Mouse (Mus musculus) hindbrain, embryonic 14.5 days (tissue): ENCODE measurements at regions not wholly inside any gene's neighbourhood (a gene's known extent, or its start where the extent isn't known, plus 50 kb on each side); places are given as distances from the start of the nearest gene placed in this dataset.

Source experiments
- ATAC-seq: fragments of 200-750 bp; cut with Nextera tagmentation; 2 replicates; pipeline ENCODE4 v1.8.0; 2017; ENCODE audit warnings: moderate number of reproducible peaks, mild to moderate bottlenecking, moderate TSS enrichment, moderate library complexity; ENCODE audit not compliant: low FRiP score
- DNase-seq: peaks from one replicate; pipeline ENCODE4 v3.0.0-alpha.2; 2015; ENCODE audit warnings: low spot score
- H3K27ac ChIP-seq: fragments of 300-500 bp; sonication (generic); 2 replicates; pipeline ENCODE4 v1.5.1; 2014; ENCODE audit warnings: mild to moderate bottlenecking, moderate library complexity
- H3K27me3 ChIP-seq: fragments of 300-500 bp; sonication (generic); 2 replicates; pipeline ENCODE4 v1.6.1; 2014; ENCODE audit warnings: mild to moderate bottlenecking, low read length, mixed read lengths; ENCODE audit not compliant: control insufficient read depth, insufficient read depth
- H3K36me3 ChIP-seq: fragments of 300-500 bp; sonication (generic); replicated peaks from 2 replicates; pipeline ENCODE4 v1.6.1; 2014; ENCODE audit not compliant: control insufficient read depth, insufficient read depth
- H3K4me1 ChIP-seq: fragments of 300-500 bp; sonication (generic); replicated peaks from 2 replicates; pipeline ENCODE4 v1.6.1; 2014; ENCODE audit warnings: antibody characterized with exemption, low read length, mixed read lengths; ENCODE audit not compliant: control insufficient read depth, insufficient read depth
- H3K4me2 ChIP-seq: fragments of 300-500 bp; sonication (generic); replicated peaks from 2 replicates; pipeline ENCODE4 v1.6.1; 2014; ENCODE audit warnings: mild to moderate bottlenecking, moderate library complexity
- H3K4me3 ChIP-seq: fragments of 300-500 bp; sonication (generic); replicated peaks from 2 replicates; pipeline ENCODE4 v1.5.1; 2014; ENCODE audit warnings: mild to moderate bottlenecking, low read length
- H3K9ac ChIP-seq: fragments of 300-500 bp; sonication (generic); 2 replicates; pipeline ENCODE4 v1.6.1; 2014
- H3K9me3 ChIP-seq: fragments of 300-500 bp; sonication (generic); 2 replicates; pipeline ENCODE4 v1.6.1; 2016; ENCODE audit warnings: low read length; ENCODE audit not compliant: control insufficient read depth
- WGBS: fragments of 180-500 bp; shearing (Covaris S2); extraction: QIAGEN DNeasy Blood & Tissue Kit; methylation state at CpG from one replicate; pipeline ENCODE4 v1.1.7; 2014; 5-methylcytosine and 5-hydroxymethylcytosine counted together

GRCm38 (mm10) chr7:70712141-70712540, 345.6 kb upstream of the Nr2f2 start:
- DNase-seq (no peak), ATAC-seq (no peak)
- H3K4me1 ChIP-seq = no peaks in the 10 kb centered on the region
- no peak overlapping the region for H3K9ac ChIP-seq
- no peak overlapping the region for H3K4me3 ChIP-seq
- H3K36me3 ChIP-seq = no peaks in the 10 kb centered on the region
- no peak overlapping the region for H3K4me2 ChIP-seq
- WGBS = 78% methylated on average over 6 of the region's 6 CpGs
- H3K27ac ChIP-seq = no peak overlapping the region
- no peaks in the 10 kb centered on the region for H3K27me3 ChIP-seq
- no peaks in the 10 kb centered on the region for H3K9me3 ChIP-seq

- H3K27me3 ChIP-seq = no peaks in the 10 kb centered on the region
- no peak overlapping the region for H3K4me2 ChIP-seq
- no peak overlapping the region for H3K4me3 ChIP-seq
- H3K9ac ChIP-seq = no peak overlapping the region
- no peaks in the 10 kb centered on the region for H3K9me3 ChIP-seq
- no peaks in the 10 kb centered on the region for H3K36me3 ChIP-seq
- 86% methylated on average over 9 of the region's 9 CpGs for WGBS
- DNase-seq (no peak), ATAC-seq (no peak)
- no peak overlapping the region for H3K27ac ChIP-seq
- no peaks in the 10 kb centered on the region for H3K4me1 ChIP-seq
These were observed 339.7 kb upstream of the Nr2f2 start for GRCm38 (mm10) chr7:70706281-70706680.

DNA sequence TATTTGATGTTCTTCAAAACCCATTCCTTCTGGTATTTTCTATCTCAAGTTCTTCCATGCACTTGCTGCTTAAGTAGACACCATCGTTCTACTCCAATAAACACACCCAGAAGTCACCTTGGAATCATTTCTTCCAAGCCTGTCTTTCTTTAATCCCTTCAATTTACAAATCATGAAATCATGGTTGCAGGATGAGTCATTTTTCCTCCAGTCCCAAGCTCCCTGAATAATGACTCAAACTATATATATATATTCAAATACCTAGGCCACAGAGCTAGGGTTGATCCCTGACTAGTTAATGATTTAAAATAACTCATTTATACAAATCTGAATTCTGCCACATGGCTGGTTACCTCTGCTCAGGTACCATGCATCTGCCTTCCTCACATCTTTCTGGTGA, 337.2 kb upstream of the Nr2f2 start:
- Histone ChIP-seq H3K4me3 (no peak overlapping the region), H3K4me1 (no peaks in the 10 kb centered on the region), H3K36me3 (no peaks in the 10 kb centered on the region), H3K9me3 (no peaks in the 10 kb centered on the region), H3K27ac (no peak overlapping the region), H3K9ac (no peak overlapping the region), H3K4me2 (no peak overlapping the region), H3K27me3 (no peaks in the 10 kb centered on the region)
- WGBS = 91% methylated on average over 1 of the region's 1 CpGs
- DNase-seq (no peak), ATAC-seq (no peak)

DNA sequence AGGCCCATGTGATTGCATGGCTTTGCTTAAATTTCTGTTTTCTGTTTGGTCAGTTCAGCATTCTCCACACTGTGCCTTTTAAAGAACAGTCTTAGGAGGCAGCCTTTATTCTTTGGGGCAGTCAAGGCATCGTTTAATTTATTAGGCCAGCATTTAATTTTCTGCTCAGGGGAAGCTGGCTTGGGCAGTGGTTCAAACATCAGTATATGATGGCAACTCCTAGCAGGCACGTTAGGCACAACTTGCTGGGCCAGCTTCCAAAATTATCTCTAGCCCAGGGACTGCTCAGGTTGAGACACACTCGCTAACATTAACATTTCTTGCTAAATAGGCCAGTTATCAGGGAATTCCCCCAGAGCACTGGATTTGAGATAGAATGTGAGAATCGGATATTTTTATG, 333.9 kb upstream of the Nr2f2 start:
- Histone ChIP-seq H3K9me3 (no peaks in the 10 kb centered on the region), H3K27ac (no peak overlapping the region), H3K4me3 (no peak overlapping the region), H3K4me2 (no peak overlapping the region), H3K4me1 (no peaks in the 10 kb centered on the region), H3K9ac (no peak overlapping the region), H3K27me3 (no peaks in the 10 kb centered on the region), H3K36me3 (no peaks in the 10 kb centered on the region)
- ATAC-seq (no peak), DNase-seq (no peak)
- WGBS = 70% methylated on average over 4 of the region's 4 CpGs

DNA sequence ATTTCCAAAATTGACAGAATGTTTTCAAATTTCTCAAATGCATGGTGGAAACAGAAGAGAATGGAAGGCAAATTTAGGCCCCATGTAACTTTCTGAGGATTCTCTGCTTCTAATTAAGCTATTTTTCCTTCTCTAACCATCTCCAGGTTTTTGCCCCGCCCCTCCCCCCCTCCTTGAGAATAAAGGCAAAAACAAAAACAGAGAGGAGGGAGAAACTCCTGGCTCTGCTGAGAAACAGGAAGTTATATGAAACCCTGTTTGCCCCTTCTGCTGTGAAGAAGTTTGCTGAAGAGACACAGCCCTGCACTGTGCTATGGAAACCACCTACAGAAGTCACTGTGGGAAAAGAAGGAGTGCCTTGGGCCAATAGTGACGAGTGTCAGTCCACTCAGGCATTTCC, 332.9 kb upstream of the Nr2f2 start:
- whole genome bisulfite sequencing = 68% methylated on average over 2 of the region's 2 CpGs
- no peak overlapping the region for H3K4me2 ChIP-seq
- H3K9ac ChIP-seq = no peak overlapping the region
- no peaks in the 10 kb centered on the region for H3K27me3 ChIP-seq
- H3K4me1 ChIP-seq = no peaks in the 10 kb centered on the region
- H3K27ac ChIP-seq = no peak overlapping the region
- ATAC-seq = no peak
- no peak overlapping the region for H3K4me3 ChIP-seq
- H3K36me3 ChIP-seq = no peaks in the 10 kb centered on the region
- no peak for DNase-seq
- no peaks in the 10 kb centered on the region for H3K9me3 ChIP-seq

DNA sequence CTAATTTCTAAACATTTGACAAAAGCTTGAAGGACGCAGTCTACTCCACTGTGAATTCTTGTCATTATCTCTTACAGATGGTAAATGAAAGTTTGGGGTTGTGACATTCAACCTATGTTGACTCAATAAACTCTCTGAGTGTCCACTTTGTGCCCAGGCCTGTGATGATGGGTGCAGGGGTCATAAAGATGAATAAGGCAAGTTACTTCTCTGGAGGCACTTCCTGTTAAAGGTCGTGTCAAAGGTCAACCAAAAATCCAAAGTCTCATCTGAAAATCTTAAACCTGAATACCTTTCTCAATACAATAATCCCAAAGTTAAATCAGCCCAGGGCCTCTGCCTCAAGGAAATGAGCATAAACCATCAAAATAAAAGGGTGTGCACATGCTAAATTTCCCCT, 332.5 kb upstream of the Nr2f2 start:
- H3K4me3 ChIP-seq = no peak overlapping the region
- no peak overlapping the region for H3K4me2 ChIP-seq
- H3K9me3 ChIP-seq = no peaks in the 10 kb centered on the region
- no peak overlapping the region for H3K27ac ChIP-seq
- 67% methylated on average over 2 of the region's 2 CpGs for WGBS
- no peaks in the 10 kb centered on the region for H3K4me1 ChIP-seq
- no peaks in the 10 kb centered on the region for H3K27me3 ChIP-seq
- no peaks in the 10 kb centered on the region for H3K36me3 ChIP-seq
- no peak overlapping the region for H3K9ac ChIP-seq
- DNase-seq (no peak), ATAC-seq (no peak)

GRCm38 (mm10) chr7:70692160-70692559, 325.6 kb upstream of the Nr2f2 start:
- WGBS = 84% methylated on average over 4 of the region's 4 CpGs
- Histone ChIP-seq H3K27me3 (no peaks in the 10 kb centered on the region), H3K4me2 (no peak overlapping the region), H3K9ac (no peak overlapping the region), H3K36me3 (no peaks in the 10 kb centered on the region), H3K9me3 (no peaks in the 10 kb centered on the region), H3K27ac (no peak overlapping the region), H3K4me1 (no peaks in the 10 kb centered on the region), H3K4me3 (no peak overlapping the region)
- DNase-seq = no peak
- ATAC-seq = no peak

- Histone ChIP-seq H3K4me1 (no peaks in the 10 kb centered on the region), H3K9ac (no peak overlapping the region), H3K27me3 (no peaks in the 10 kb centered on the region), H3K4me3 (no peak overlapping the region), H3K36me3 (no peaks in the 10 kb centered on the region), H3K4me2 (no peak overlapping the region), H3K9me3 (no peaks in the 10 kb centered on the region), H3K27ac (no peak overlapping the region)
- DNase-seq (no peak), ATAC-seq (no peak)
- WGBS = 98% methylated on average over 7 of the region's 7 CpGs
These were observed 324.3 kb upstream of the Nr2f2 start for GRCm38 (mm10) chr7:70690845-70691244.

- Histone ChIP-seq H3K27ac (no peak overlapping the region), H3K4me2 (no peak overlapping the region), H3K36me3 (no peaks in the 10 kb centered on the region), H3K27me3 (no peaks in the 10 kb centered on the region), H3K4me1 (no peaks in the 10 kb centered on the region), H3K9me3 (no peaks in the 10 kb centered on the region), H3K9ac (no peak overlapping the region), H3K4me3 (no peak overlapping the region)
- 82% methylated on average over 2 of the region's 2 CpGs for WGBS
- no peak for ATAC-seq
- DNase-seq = no peak
These were observed 302.5 kb upstream of the Nr2f2 start for GRCm38 (mm10) chr7:70669065-70669464.

- no peak overlapping the region for H3K4me2 ChIP-seq
- ATAC-seq (no peak), DNase-seq (no peak)
- no peaks in the 10 kb centered on the region for H3K4me1 ChIP-seq
- peaks cover 6% of the 10 kb centered on the region; the same call in 1 of the 2 replicates for H3K9me3 ChIP-seq
- no peak overlapping the region for H3K9ac ChIP-seq
- 53% methylated on average over 5 of the region's 5 CpGs for WGBS
- H3K36me3 ChIP-seq = no peaks in the 10 kb centered on the region
- H3K4me3 ChIP-seq = no peak overlapping the region
- H3K27ac ChIP-seq = no peak overlapping the region
- no peaks in the 10 kb centered on the region for H3K27me3 ChIP-seq
These were observed 293.6 kb upstream of the Nr2f2 start for GRCm38 (mm10) chr7:70660162-70660561.
